Mouse (Mus musculus): ENCODE data around the gene Lmx1a.

GRCm38 (mm10) chr1:167770457-167770856 lies 81.4 kb downstream of the Lmx1a start:
- TF ChIP-seq POLR2A (IDR thresholded peaks at IDR 0.05; ENCODE audit: low read depth, low read length) (no peak), CTCF (IDR thresholded peaks at IDR 0.05; ENCODE audit: borderline replicate concordance, insufficient read depth, low read length) (no peak)
